Mouse (Mus musculus): ENCODE results near the gene Myo9a. TPM values are rescaled to one million over a fixed set of nuclear protein-coding genes. Genes with fewer than 3 reads are reported as not detected.

Gene Myo9a
- polyA plus RNA-seq, 1 experiment = 7.5 TPM

DNA sequence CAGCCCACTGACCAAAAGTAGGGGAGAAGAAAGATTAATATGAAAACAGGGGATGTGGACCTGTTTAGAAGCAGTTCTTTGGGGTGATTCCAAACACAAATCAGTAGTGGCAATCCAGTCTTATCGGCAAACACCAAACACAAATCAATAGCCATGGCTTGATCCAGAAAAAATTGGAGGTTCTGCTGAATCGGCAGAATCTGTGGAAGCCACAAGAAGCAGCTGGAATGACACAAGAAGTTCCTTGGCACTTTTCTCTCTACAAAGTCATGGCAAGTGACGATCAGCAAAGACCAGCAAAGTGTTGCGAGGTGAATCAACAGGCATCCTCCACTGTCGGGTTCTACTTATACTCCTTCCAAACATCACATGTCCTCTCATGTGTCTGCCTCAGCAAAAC, 29.6 kb upstream of the Myo9a start:
- Histone ChIP-seq H3K4me1 (ENCODE audit: control insufficient read depth, insufficient read depth, low read length) (no peaks in the 10 kb centered on the region), H3K4me3 (replicated peaks; ENCODE audit: control insufficient read depth, low read depth, low read length) (no peak overlapping the region), H3K27ac (ENCODE audit: control insufficient read depth, insufficient read depth, low read depth, low read length, poor library complexity) (no peak overlapping the region)
- TF ChIP-seq CTCF (IDR thresholded peaks at IDR 0.05; ENCODE audit: control insufficient read depth, insufficient read depth, low read length) = no peak
- TF ChIP-seq POLR2A (IDR thresholded peaks at IDR 0.05; ENCODE audit: borderline replicate concordance, control insufficient read depth, low read depth, low read length) = no peak
- 77% methylated on average over 5 of the region's 5 CpGs for WGBS

DNA sequence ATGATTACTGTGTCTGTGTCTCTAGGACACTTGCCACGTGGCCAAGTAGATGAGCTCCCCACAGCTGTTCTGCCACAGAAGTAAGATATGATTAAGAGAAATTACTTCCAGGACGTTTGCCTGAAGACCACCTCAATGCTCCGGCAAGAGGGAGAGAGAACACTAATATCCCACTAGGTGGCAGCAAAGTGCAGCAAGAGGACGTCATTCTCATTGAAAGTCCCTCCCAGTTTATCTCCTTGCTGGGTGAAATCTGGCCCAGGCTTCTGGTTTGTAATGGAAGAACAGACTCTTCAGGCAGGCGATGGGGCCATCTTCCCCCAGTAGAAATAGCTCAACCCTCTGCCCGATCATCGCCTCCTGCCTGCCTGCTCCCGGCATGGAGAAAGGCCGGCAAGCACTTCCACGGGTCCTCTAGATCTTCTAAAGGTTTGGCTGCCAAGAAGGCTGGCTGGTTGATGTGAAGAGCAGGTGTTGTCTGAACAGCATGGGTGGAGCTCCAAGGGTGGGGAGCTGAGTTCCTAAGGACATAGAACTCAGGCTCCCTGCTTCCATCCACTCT, 27.5 kb upstream of the Myo9a start:
- Histone ChIP-seq H3K27ac (ENCODE audit: control insufficient read depth, insufficient read depth, low read depth, low read length, poor library complexity) (no peak overlapping the region), H3K4me1 (ENCODE audit: control insufficient read depth, insufficient read depth, low read length) (no peaks in the 10 kb centered on the region), H3K4me3 (replicated peaks; ENCODE audit: control insufficient read depth, low read depth, low read length) (no peak overlapping the region)
- 26% methylated on average over 10 of the region's 10 CpGs for WGBS
- TF ChIP-seq CTCF (IDR thresholded peaks at IDR 0.05; ENCODE audit: control insufficient read depth, insufficient read depth, low read length) (peak; percentile 68), POLR2A (IDR thresholded peaks at IDR 0.05; ENCODE audit: borderline replicate concordance, control insufficient read depth, low read depth, low read length) (no peak)

DNA sequence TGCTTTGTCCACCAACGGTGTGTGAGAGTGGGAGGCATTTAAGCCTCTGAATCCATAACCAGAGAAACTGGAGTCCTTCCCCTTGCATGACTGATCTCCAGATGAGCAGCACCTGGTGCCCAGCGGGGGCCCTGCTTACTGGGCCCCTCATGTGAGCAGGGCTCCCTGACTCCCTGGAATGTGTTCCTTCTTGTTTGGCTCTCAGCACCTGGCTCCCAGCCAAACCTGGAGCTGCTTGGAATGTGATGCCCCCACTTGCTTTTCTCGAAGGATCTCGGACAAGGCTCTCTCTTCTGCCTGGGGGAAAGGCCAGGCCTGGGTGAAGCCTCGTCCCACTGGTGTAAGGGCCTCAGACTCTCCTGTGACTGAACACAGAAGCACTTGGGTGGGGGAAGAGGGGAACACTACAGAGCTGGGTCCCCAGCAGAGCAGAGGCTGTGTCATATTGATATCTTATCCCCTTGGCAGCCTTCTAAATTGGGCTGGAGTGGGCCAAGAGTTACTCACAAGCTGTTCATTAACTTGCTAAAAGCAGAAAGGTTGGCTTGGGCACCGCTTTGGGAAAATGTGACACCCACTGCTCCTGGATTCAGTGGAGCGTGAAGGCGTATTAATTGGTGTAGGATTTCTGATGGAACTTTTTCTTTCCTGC, 26.8 kb upstream of the Myo9a start:
- no peaks in the 10 kb centered on the region for H3K4me1 ChIP-seq (ENCODE audit: control insufficient read depth, insufficient read depth, low read length)
- no peak overlapping the region for H3K4me3 ChIP-seq (replicated peaks; ENCODE audit: control insufficient read depth, low read depth, low read length)
- H3K27ac ChIP-seq (ENCODE audit: control insufficient read depth, insufficient read depth, low read depth, low read length, poor library complexity) = no peak overlapping the region
- WGBS = 77% methylated on average over 8 of the region's 8 CpGs
- TF ChIP-seq POLR2A (IDR thresholded peaks at IDR 0.05; ENCODE audit: borderline replicate concordance, control insufficient read depth, low read depth, low read length) (no peak), CTCF (IDR thresholded peaks at IDR 0.05; ENCODE audit: control insufficient read depth, insufficient read depth, low read length) (no peak)

DNA sequence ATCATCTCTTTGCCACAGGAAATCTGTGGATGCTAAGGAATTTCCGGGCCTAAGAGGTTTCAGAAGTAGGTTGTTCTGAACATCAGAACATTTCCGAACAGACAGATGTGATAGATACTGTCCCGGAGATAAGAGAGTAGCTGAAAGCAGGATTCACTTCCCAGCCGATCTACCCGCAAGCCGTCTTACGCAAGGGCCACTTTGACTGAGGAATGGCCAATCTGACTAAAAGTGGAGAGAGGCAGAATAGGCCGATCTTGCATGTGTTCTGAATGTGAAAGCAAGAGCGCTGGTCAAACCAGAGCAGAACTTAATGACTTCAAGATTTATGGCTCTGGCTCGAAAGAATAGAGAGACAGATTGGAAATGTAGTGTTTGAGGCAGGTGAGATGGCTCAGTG, 25.2 kb upstream of the Myo9a start:
- TF ChIP-seq POLR2A (IDR thresholded peaks at IDR 0.05; ENCODE audit: borderline replicate concordance, control insufficient read depth, low read depth, low read length) = no peak
- no peak for TF ChIP-seq CTCF (IDR thresholded peaks at IDR 0.05; ENCODE audit: control insufficient read depth, insufficient read depth, low read length)
- no peak overlapping the region for H3K27ac ChIP-seq (ENCODE audit: control insufficient read depth, insufficient read depth, low read depth, low read length, poor library complexity)
- no peak overlapping the region for H3K4me3 ChIP-seq (replicated peaks; ENCODE audit: control insufficient read depth, low read depth, low read length)
- WGBS = 71% methylated on average over 10 of the region's 10 CpGs
- no peaks in the 10 kb centered on the region for H3K4me1 ChIP-seq (ENCODE audit: control insufficient read depth, insufficient read depth, low read length)

DNA sequence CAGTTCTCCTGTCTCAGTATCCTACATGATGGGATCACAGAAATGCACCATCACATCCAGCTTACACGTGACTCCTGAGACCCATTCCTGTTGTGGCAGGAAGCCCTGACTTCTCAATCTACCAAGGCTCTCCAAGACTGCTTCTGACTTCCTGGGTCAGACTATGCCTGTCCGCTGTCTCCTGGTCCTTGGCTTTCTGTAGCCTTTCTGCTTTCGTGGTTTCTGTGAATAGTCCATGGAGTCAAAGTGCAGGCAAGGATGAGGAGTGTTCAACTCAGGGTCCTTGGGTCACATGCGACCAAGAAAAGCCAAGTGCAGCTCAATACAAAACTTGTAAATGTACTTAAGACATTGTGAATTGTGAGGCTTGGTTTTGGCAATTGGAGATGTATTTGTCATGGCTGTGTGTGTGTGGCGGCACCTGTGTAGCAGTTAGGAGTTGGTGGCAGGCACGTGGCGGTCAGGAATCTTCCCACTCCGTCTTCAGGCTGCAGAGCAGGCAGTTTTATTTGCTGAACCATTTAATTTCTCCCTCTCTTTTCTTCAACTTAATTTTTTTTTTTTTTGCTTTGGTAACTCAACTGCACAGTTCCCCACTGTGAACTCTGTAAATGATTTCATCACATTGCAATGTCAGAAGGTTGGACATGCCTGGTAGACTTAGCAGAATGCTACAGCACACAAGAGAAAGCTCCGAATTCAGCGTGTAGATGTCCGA, 23.0 kb upstream of the Myo9a start:
- no peak for TF ChIP-seq CTCF (IDR thresholded peaks at IDR 0.05; ENCODE audit: control insufficient read depth, insufficient read depth, low read length)
- TF ChIP-seq POLR2A (IDR thresholded peaks at IDR 0.05; ENCODE audit: borderline replicate concordance, control insufficient read depth, low read depth, low read length) = no peak
- no peak overlapping the region for H3K27ac ChIP-seq (ENCODE audit: control insufficient read depth, insufficient read depth, low read depth, low read length, poor library complexity)
- H3K4me1 ChIP-seq (ENCODE audit: control insufficient read depth, insufficient read depth, low read length) = no peaks in the 10 kb centered on the region
- WGBS = 76% methylated on average over 11 of the region's 11 CpGs
- no peak overlapping the region for H3K4me3 ChIP-seq (replicated peaks; ENCODE audit: control insufficient read depth, low read depth, low read length)

DNA sequence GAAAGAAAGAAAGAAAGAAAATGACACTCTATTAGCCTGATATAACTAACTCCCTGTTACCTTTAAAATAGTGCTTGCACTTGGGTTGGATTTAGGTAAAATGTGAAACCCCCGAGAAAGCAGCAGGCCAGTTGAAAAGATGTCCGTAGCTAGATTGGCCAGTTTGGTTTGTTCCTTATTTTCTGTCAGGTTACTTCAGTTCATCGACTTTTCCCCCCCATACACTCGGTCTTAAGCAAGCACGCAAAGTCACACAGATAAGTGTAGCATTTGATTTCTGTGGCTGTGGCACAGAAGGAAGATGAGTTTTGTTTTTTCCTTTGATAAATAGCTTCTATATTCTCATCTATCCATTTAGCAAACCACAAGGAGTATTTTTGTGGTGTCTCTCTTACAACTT, 19.6 kb upstream of the Myo9a start:
- 64% methylated on average over 5 of the region's 5 CpGs for WGBS
- TF ChIP-seq CTCF (IDR thresholded peaks at IDR 0.05; ENCODE audit: control insufficient read depth, insufficient read depth, low read length) (no peak), POLR2A (IDR thresholded peaks at IDR 0.05; ENCODE audit: borderline replicate concordance, control insufficient read depth, low read depth, low read length) (no peak)
- no peaks in the 10 kb centered on the region for H3K4me1 ChIP-seq (ENCODE audit: control insufficient read depth, insufficient read depth, low read length)
- H3K4me3 ChIP-seq (replicated peaks; ENCODE audit: control insufficient read depth, low read depth, low read length) = no peak overlapping the region
- H3K27ac ChIP-seq (ENCODE audit: control insufficient read depth, insufficient read depth, low read depth, low read length, poor library complexity) = no peak overlapping the region

DNA sequence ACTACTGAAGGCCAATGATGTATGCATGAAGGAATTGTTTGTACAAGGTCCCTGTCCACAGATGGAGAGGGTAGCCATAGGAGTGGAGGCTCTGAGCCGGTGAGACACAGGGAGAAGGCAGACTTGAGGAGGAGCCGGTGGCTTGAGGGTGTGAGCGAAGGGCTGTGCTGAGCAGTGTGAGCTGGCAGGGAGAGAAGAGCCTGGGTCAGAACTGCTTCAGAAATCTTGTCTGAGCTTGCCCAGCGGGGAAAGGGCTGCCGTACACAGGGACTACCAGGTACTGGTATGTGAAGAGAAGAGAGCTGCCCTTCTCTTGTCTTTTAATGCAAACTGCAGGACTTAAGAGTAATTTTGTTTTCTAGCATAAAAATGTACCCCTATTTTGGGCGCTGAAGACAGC, 17.6 kb upstream of the Myo9a start:
- Histone ChIP-seq H3K4me1 (ENCODE audit: control insufficient read depth, insufficient read depth, low read length) (no peaks in the 10 kb centered on the region), H3K4me3 (replicated peaks; ENCODE audit: control insufficient read depth, low read depth, low read length) (no peak overlapping the region), H3K27ac (ENCODE audit: control insufficient read depth, insufficient read depth, low read depth, low read length, poor library complexity) (no peak overlapping the region)
- WGBS = 87% methylated on average over 6 of the region's 6 CpGs
- TF ChIP-seq POLR2A (IDR thresholded peaks at IDR 0.05; ENCODE audit: borderline replicate concordance, control insufficient read depth, low read depth, low read length) = no peak
- no peak for TF ChIP-seq CTCF (IDR thresholded peaks at IDR 0.05; ENCODE audit: control insufficient read depth, insufficient read depth, low read length)

DNA sequence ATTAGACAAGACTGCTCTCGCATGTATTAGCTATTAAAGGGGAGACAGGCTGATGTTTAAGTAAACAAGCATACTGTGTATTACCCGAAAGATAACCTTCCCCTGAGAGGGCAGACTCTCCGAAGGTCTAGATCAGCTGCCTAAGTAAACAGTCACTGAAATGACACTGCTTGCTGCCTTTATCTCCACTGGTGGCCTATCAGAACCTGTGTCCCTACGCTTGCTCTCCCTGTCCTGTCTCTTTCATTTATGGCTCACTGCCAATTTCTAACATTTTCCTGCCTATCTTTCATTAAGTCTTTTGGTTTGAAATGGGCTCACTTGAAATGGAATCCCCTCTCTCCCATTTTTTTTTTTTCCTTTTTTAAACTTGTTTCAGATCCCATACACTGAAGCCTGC, 15.3 kb upstream of the Myo9a start:
- Histone ChIP-seq H3K4me1 (ENCODE audit: control insufficient read depth, insufficient read depth, low read length) (no peaks in the 10 kb centered on the region), H3K4me3 (replicated peaks; ENCODE audit: control insufficient read depth, low read depth, low read length) (no peak overlapping the region), H3K27ac (ENCODE audit: control insufficient read depth, insufficient read depth, low read depth, low read length, poor library complexity) (no peak overlapping the region)
- WGBS = 64% methylated on average over 4 of the region's 4 CpGs
- no peak for TF ChIP-seq POLR2A (IDR thresholded peaks at IDR 0.05; ENCODE audit: borderline replicate concordance, control insufficient read depth, low read depth, low read length)

Measured in bone marrow, adult 2 months (tissue).